Mouse (Mus musculus) midbrain, embryonic 14.5 days (tissue): ENCODE data around the gene Ager. TPM values are rescaled to one million over a fixed set of nuclear protein-coding genes. Genes with fewer than 3 reads are reported as not detected.
A peak's percentile ranks its signal among the peaks of the same experiment; 100 is the strongest.

Experiments used
- ATAC-seq: fragments of 200-750 bp; cut with Nextera tagmentation; 2 replicates; pipeline ENCODE4 v1.8.0; 2017; ENCODE audit warnings: moderate number of reproducible peaks, moderate library complexity; ENCODE audit not compliant: low FRiP score, low TSS enrichment
- DNase-seq: peaks from one replicate; pipeline ENCODE4 v3.0.0-alpha.2; 2015
- H3K27ac ChIP-seq: fragments of 300-500 bp; sonication (generic); replicated peaks from 2 replicates; pipeline ENCODE4 v1.5.1; 2014; ENCODE audit warnings: mild to moderate bottlenecking, low read depth, low read length, moderate library complexity
- H3K27me3 ChIP-seq: fragments of 300-500 bp; sonication (generic); 2 replicates; pipeline ENCODE4 v1.6.1; 2014; ENCODE audit warnings: low read length, control low read depth, mixed read lengths; ENCODE audit not compliant: control insufficient read depth, insufficient read depth
- H3K36me3 ChIP-seq: fragments of 300-500 bp; sonication (generic); 2 replicates; pipeline ENCODE4 v1.6.1; 2014; ENCODE audit warnings: low read length, control low read depth; ENCODE audit not compliant: control insufficient read depth, insufficient read depth
- H3K4me1 ChIP-seq: fragments of 300-500 bp; sonication (generic); 2 replicates; pipeline ENCODE4 v1.6.1; 2014; ENCODE audit warnings: mild to moderate bottlenecking, antibody characterized with exemption, low read length, control low read depth; ENCODE audit not compliant: control insufficient read depth, insufficient read depth
- H3K4me2 ChIP-seq: fragments of 300-500 bp; sonication (generic); 2 replicates; pipeline ENCODE4 v1.6.1; 2014; ENCODE audit warnings: mild to moderate bottlenecking, low read length, moderate library complexity
- H3K4me3 ChIP-seq: fragments of 300-500 bp; sonication (generic); replicated peaks from 2 replicates; pipeline ENCODE4 v1.5.1; 2014; ENCODE audit warnings: low read depth, low read length
- H3K9ac ChIP-seq: fragments of 300-500 bp; sonication (generic); replicated peaks from 2 replicates; pipeline ENCODE4 v1.6.1; 2014; ENCODE audit warnings: mild to moderate bottlenecking, low read length, moderate library complexity
- H3K9me3 ChIP-seq: fragments of 300-500 bp; sonication (generic); 2 replicates; pipeline ENCODE4 v1.6.1; 2016; ENCODE audit warnings: low read length, control low read depth, mixed read lengths; ENCODE audit not compliant: control insufficient read depth
- WGBS: fragments of 180-500 bp; shearing (Covaris S2); extraction: QIAGEN DNeasy Blood & Tissue Kit; methylation state at CpG from one replicate; pipeline ENCODE4 v1.1.7; 2014; 5-methylcytosine and 5-hydroxymethylcytosine counted together
- polyA plus RNA-seq: library from polyadenylated mRNA; unstranded; fragments of >200 nt; fragmentation: Nextera tagmentation; extraction: Ambion mirVana; gene quantifications from 2 replicates; pipeline ENCODE4 v1.2.1, GENCODE M21; 2014

Ager gene
- polyA plus RNA-seq, 1 experiment from 2014 or later = 1.4 TPM

DNA sequence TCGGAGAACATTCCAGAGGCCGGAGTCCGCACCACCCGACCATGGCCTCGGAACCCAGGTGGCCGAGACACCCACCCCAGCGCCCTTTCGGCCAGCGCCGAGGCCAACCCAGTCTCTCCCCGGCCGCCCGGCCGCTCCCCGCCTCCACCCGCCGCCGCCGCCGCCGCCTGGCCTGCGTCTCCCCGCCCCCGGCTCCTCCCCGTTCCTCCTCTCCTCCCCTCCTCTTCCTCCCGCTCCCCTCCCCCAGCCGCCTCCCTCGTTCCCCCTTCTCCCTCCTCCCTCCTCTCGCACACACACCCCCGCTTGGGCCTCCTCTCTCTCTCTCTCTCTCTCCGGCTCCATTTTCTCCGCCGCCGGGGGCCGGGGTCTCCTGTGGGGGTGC lies 5.7 kb upstream of the Ager start:
- H3K9ac ChIP-seq = peak overlapping the region; percentile 96
- H3K4me3 ChIP-seq = peak overlapping the region; percentile 80
- peak overlapping the region; percentile 97 for H3K4me2 ChIP-seq
- peak overlapping the region; percentile 99 for H3K27ac ChIP-seq
- ATAC-seq (peak; percentile 35), DNase-seq (peak; percentile 95)
- under 1% methylated on average over 31 of the region's 35 CpGs for WGBS
- H3K9me3 ChIP-seq = no peaks in the 10 kb centered on the region
- peaks cover 43% of the 10 kb centered on the region for H3K4me1 ChIP-seq
- peaks cover 25% of the 10 kb centered on the region for H3K36me3 ChIP-seq
- H3K27me3 ChIP-seq = no peaks in the 10 kb centered on the region

DNA sequence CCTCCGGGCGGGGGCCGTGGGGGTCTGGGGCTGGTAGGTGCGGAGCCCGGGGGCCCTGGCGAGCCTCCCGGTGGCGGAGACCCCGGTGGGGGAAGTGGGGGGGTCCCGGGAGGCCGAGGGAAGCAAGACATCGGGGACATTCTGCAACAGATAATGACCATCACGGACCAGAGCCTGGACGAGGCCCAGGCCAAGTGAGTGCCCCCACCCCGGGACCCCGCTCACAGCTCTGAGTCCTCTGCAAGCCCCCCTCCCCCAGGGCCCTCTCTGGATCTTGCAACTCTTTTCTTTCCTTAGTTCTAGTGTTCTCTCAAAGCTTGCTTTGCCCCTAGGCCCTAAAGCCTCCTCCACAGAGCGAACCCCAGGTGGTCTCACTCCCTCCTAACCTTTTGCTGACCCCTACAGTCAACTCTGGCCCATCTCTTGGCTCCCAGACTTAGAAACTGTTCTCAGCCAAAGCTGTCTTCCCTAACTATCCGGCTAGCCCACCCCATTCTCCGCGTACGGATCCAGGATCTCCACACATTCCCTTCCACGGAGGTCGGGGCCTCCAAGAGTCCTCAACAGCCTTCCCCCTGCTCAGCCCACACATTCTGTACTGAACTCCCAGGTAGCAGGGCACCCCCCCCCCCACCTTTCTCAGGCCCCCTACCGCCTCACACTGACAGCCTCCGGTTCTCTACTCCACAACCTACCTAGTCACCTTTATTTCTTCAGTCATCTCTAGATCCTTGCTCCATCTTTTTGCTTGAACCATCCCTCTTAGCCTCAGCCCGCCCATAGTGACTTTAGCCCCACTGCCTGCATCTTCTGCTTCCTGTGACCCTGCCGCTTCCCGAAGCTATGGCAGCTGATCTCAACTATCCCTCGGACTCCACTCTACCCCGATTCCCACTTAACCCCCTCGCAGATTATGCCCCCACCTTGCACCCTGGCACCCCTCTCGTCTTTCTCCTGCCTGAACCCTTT lies 4.8 kb upstream of the Ager start:
- Histone ChIP-seq H3K9me3 (no peaks in the 10 kb centered on the region), H3K4me2 (peak overlapping the region; percentile 97), H3K27me3 (no peaks in the 10 kb centered on the region), H3K9ac (peak overlapping the region; percentile 96), H3K4me1 (peaks cover 42% of the 10 kb centered on the region), H3K27ac (peak overlapping the region; percentile 99), H3K36me3 (peaks cover 25% of the 10 kb centered on the region), H3K4me3 (peak overlapping the region; percentile 80)
- under 1% methylated on average over 30 of the region's 32 CpGs for WGBS
- ATAC-seq = 0 out of 2 replicates have a peak, but pooled peaks have one; percentile 12
- peak; percentile 59 for DNase-seq

DNA sequence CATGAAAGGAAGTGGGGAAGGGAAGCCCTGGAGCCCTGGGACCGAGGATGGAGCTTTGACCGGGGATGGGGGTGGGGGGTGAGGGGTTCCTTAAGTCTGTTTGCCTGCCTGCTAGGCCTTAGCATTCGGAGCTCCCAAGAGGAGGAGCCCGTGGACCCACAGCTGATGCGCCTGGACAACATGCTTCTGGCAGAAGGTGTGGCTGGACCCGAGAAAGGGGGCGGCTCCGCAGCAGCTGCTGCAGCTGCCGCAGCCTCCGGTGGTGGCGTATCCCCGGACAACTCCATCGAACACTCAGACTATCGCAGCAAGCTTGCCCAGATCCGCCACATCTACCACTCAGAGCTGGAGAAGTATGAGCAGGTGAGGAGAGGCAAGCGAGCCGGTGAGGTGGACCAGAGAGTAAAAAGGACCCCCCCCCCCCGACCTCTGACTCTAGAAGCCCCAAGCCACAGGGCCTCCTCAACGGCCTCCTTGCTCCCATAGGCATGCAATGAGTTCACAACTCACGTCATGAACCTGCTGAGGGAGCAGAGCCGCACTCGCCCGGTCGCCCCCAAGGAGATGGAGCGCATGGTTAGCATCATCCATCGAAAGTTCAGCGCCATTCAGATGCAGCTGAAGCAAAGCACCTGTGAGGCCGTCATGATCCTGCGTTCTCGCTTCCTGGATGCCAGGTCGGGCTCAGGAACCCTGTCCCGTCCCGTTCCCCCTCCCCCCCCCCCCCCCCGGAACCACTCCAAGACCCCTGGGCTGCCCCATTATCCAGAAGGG lies 3.7 kb upstream of the Ager start:
- H3K4me1 ChIP-seq = peaks cover 31% of the 10 kb centered on the region
- no peaks in the 10 kb centered on the region for H3K9me3 ChIP-seq
- peak overlapping the region; percentile 96 for H3K9ac ChIP-seq
- ATAC-seq (no peak), DNase-seq (peak; percentile 46)
- no peaks in the 10 kb centered on the region for H3K27me3 ChIP-seq
- peaks cover 25% of the 10 kb centered on the region for H3K36me3 ChIP-seq
- peak overlapping the region; percentile 80 for H3K4me3 ChIP-seq
- peak overlapping the region; percentile 99 for H3K27ac ChIP-seq
- 42% methylated on average over 34 of the region's 34 CpGs for WGBS
- H3K4me2 ChIP-seq = peak overlapping the region; percentile 97

DNA sequence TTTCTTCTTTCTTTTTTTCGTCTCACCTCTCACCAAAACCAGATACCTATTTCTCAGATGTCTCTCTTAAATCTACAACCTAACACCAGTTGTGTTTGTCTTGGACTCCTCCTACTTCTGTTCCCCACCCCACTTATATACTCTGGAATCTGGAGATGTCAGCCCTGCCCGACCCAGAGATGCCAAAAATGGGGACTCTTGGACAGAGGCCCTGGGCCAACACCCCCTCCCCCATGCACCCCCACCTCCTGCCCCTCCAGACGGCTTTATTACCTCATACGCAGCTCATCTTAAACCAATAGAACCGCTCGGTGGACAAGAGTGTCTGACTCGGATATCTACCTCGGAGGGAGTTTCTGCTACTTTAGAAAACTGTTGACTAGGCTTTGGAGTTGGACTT lies 1.6 kb upstream of the Ager start:
- Histone ChIP-seq H3K4me3 (no peak overlapping the region), H3K27ac (no peak overlapping the region), H3K27me3 (no peaks in the 10 kb centered on the region), H3K9me3 (no peaks in the 10 kb centered on the region), H3K36me3 (peaks cover 34% of the 10 kb centered on the region), H3K4me2 (no peak overlapping the region), H3K4me1 (peaks cover 18% of the 10 kb centered on the region), H3K9ac (no peak overlapping the region)
- DNase-seq (no peak), ATAC-seq (no peak)
- 76% methylated on average over 8 of the region's 8 CpGs for WGBS

DNA sequence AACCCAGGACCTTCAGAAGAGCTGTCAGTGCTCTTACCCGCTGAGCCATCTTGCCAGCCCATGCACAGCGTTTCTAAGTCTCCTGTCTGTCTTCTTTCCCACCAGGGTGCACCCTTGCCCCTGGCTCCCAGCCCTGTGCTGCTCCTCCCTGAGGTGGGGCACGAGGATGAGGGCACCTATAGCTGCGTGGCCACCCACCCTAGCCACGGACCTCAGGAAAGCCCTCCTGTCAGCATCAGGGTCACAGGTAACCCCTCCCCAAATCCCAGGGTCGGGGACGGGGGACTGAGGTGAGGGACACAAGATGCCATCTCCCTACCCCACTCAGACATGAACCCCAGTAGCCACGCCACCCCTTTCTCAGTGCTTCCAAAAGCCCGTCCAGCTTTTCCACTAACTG lies 2.2 kb downstream of the Ager start:
- 75% methylated on average over 9 of the region's 9 CpGs for WGBS
- peaks cover 36% of the 10 kb centered on the region for H3K36me3 ChIP-seq
- no peak overlapping the region for H3K9ac ChIP-seq
- H3K4me2 ChIP-seq = no peak overlapping the region
- no peak for ATAC-seq
- H3K4me3 ChIP-seq = no peak overlapping the region
- no peaks in the 10 kb centered on the region for H3K9me3 ChIP-seq
- peaks cover 12% of the 10 kb centered on the region for H3K4me1 ChIP-seq
- no peak overlapping the region for H3K27ac ChIP-seq
- no peaks in the 10 kb centered on the region for H3K27me3 ChIP-seq
- no peak for DNase-seq

DNA sequence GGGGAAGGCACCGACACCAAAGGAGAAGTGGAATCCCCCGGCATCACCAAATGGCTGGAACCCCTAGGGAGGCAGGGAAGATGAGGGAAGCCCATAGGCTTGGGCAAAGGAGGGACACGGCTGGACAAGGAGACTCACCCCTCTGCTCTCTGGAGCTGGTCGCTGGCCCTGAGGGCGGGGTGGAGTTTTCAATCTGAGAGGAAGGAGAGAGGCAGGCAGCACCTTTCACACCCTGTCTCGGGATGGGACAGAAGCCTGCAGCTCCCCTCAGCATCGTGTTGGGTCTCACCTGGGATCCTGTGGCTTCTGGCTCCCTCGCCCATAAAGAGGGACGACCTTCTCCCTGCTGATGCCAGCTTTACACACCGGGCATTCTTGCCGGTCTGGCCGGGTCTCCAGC lies 4.1 kb downstream of the Ager start:
- no peak overlapping the region for H3K27ac ChIP-seq
- ATAC-seq (no peak), DNase-seq (no peak)
- 93% methylated on average over 12 of the region's 12 CpGs for WGBS
- peak overlapping the region; percentile 90; the same call in 1 of the 2 replicates for H3K4me2 ChIP-seq
- no peaks in the 10 kb centered on the region for H3K9me3 ChIP-seq
- H3K36me3 ChIP-seq = peaks cover 17% of the 10 kb centered on the region
- no peak overlapping the region; the same call in 1 of the 2 replicates for H3K9ac ChIP-seq
- H3K4me1 ChIP-seq = peaks cover 21% of the 10 kb centered on the region
- no peak overlapping the region for H3K4me3 ChIP-seq
- H3K27me3 ChIP-seq = no peaks in the 10 kb centered on the region

DNA sequence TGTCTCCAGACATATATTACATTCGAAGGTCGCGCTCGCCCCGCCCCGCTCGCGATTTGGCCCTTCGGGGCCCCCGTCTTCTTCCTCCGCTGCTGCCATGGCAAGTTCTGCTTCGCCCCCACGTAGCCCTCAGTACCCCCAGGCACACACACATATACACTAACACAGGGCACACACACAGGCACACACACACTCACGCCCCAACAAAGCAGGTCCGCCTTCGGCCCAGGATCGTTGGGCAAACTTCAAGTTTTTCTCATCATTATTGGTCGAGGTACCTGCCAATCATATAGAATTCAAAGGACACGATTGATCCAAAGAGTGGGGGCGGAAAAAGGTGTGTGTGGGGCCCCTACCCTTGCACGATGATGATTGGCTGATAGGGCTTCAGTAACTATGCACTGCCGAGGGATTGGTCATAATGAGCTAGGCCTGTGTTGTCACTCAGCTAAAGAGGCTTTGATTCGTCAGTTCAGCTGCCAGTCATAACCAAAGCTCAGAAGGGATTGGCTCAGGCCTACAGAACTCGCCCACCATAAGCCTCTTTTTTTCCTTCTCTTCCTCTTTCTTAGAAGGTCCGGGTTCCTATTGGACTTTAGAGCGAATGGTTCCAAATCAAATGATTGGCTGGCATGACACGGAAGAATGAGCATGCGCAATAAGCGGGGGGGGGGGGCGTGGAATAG lies 5.9 kb downstream of the Ager start, which contains the start of gene Rnf5:
Rnf5 (minus strand) TSS at position 316 of the 686 bp plus-strand sequence.
- Histone ChIP-seq H3K9ac (peak within 1 kb of the TSS; percentile 73), H3K9me3 (no peaks in the 10 kb centered on the region), H3K4me1 (peaks cover 28% of the 10 kb centered on the region), H3K36me3 (peaks cover 17% of the 10 kb centered on the region), H3K27ac (peak within 1 kb of the TSS; percentile 85), H3K27me3 (no peaks in the 10 kb centered on the region), H3K4me2 (peak within 1 kb of the TSS; percentile 97), H3K4me3 (peak within 1 kb of the TSS; percentile 93)
- ATAC-seq = peak; percentile 92
- under 1% methylated on average over 30 of the region's 30 CpGs for WGBS
- peak; percentile 99 for DNase-seq

DNA sequence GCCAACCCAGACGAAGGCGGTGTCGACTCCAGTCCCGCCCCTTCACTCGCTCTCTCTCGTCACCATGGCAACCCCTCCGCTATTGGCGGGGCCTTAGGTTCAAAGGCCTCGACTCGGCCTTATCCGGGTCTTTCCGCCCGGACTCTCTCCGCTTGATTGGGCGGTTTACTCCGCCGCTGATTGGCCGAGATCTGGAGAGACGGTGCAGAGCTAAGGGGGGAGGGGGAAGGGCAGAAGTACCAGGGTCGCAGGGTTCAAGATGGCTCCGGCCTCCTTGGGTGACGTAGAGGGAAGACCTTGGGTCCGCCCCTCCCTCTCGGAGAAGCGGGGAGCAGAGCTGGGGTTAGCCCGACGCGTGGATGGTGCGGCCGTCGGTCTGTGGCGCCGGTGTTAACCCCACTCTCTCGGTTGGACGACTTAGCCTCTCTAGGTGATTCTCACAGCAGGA lies 6.4 kb downstream of the Ager start, which contains the start of gene Agpat1:
Agpat1 (plus strand) TSS at position 202 of the 448 bp plus-strand sequence.
- H3K27ac ChIP-seq = peak within 1 kb of the TSS; percentile 85
- ATAC-seq (peak; percentile 90), DNase-seq (peak; percentile 100)
- peak within 1 kb of the TSS; percentile 97 for H3K4me2 ChIP-seq
- H3K9ac ChIP-seq = peak within 1 kb of the TSS; percentile 90
- H3K4me1 ChIP-seq = peaks cover 28% of the 10 kb centered on the region
- no peaks in the 10 kb centered on the region for H3K27me3 ChIP-seq
- peaks cover 17% of the 10 kb centered on the region for H3K36me3 ChIP-seq
- H3K4me3 ChIP-seq = peak within 1 kb of the TSS; percentile 93
- no peaks in the 10 kb centered on the region for H3K9me3 ChIP-seq
- under 1% methylated on average over 35 of the region's 35 CpGs for WGBS
